Mouse (Mus musculus) hematopoietic stem cell, adult 5-6 weeks (primary cell): ENCODE measurements at regions not wholly inside any gene's neighbourhood (a gene's known extent, or its start where the extent isn't known, plus 50 kb on each side); places are given as distances from the start of the nearest gene placed in this dataset.
"Not testable (repeated sequence)": the region's sequence is repeated elsewhere in the genome, so short reads cannot be mapped to it uniquely, and the experiment has no call there.

Experiments
- ATAC-seq, 2 experiments: fragments of 125-278 bp in 1 of 2; replicated peaks in 1 of 2; 2 replicates each; pipeline ENCODE4 v1.8.0; 2016 to 2017; ENCODE audit warnings: inconsistent platforms in 2 of 2, mild to moderate bottlenecking in 2 of 2, moderate number of reproducible peaks in 2 of 2, low read depth in 1 of 2, moderate TSS enrichment in 1 of 2; ENCODE audit not compliant: low FRiP score in 2 of 2, poor library complexity in 2 of 2, severe bottlenecking in 2 of 2, insufficient read depth in 1 of 2, low TSS enrichment in 1 of 2

GRCm38 (mm10) chr5:77743467-77743866 is 335.6 kb upstream of the Igfbp7 start:
- no peak for ATAC-seq

DNA sequence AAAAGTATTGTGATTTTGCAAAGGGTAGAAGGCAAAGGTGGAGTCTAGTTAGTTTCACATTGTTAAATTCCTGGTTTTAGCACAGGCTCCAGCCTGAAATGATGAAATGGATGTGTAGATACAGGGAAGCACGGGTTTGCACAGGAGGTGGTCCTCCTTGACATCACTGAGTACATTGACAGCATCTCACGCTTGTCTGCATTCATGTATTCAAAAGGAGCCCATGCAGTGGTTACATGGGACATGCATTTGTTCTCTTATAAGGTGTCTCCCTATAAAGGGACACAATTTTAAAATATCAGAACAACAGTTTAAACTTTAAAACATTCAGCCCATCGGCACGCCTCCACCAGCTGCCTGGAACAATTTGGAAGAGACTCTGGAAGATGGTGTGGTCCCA is 322.4 kb upstream of the Igfbp7 start:
- not testable (repeated sequence) for ATAC-seq

GRCm38 (mm10) chr5:77681592-77681991 is 273.8 kb upstream of the Igfbp7 start:
- no peak for ATAC-seq

GRCm38 (mm10) chr5:77672073-77672924 is 264.5 kb upstream of the Igfbp7 start:
- no peak for ATAC-seq

GRCm38 (mm10) chr5:77663096-77663495 is 255.3 kb upstream of the Igfbp7 start:
- no peak for ATAC-seq

- no peak for ATAC-seq
Measured at GRCm38 (mm10) chr5:77659016-77659415, 251.2 kb upstream of the Igfbp7 start.

DNA sequence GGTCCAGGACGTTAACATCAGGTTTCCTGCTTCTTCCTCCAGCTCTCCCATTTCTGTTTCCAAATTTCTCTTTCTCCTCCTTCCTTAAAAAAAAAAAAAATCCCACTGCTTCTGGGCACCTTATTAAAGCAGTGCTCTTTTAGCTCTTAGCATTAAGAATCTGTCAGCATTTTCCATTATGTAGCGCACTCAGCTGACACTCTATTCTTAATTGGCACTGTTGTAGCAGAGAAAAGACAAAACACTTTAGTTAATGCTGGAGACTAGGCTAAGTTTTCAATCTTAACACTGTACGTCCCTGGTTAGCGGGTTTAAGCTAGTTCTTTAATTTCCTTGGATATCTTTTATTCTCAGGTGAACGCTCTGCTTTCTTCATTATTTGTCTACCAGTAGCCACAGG is 236.8 kb upstream of the Igfbp7 start:
- ATAC-seq, result no peak

- no peak for ATAC-seq
Measured at GRCm38 (mm10) chr5:77620402-77620801, 212.6 kb upstream of the Igfbp7 start.

DNA sequence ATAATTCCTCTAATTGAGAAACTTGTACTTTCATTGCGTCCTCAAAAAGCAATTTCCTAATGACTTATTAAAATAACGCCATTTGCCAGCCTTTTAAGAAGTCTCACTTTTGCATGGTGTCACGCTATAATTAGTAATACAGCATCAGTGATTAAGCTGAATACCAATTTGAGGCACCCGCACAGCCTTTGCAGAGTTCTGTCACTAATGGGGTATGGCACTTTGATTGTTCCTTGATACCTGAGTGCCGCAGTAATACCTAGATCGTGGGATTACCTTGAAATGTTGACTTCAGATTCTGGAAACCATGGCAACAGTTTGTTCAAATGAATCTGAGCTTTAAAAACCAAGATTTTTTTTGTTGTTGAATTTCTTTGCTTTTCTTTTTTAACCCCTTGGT is 202.7 kb upstream of the Igfbp7 start:
- no peak for ATAC-seq

DNA sequence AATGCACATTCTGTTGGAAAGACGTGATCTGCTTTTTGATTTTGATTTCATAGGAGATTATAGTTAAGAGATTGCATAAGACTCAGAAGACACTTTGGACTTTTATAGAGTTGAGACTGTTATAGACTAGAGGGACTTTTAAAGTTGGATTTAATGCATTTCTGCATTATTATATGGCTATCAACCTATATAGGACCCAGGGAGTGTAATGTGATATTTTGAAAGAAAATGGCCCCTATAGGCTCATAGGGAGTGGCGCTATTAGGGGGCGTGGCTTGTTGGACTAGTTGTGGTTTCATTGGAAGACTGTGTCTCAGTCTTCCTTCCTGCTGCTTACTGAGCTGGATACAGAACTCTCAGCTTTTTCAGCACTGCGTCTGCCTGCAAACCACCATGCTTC is 186.9 kb upstream of the Igfbp7 start:
- no peak for ATAC-seq

DNA sequence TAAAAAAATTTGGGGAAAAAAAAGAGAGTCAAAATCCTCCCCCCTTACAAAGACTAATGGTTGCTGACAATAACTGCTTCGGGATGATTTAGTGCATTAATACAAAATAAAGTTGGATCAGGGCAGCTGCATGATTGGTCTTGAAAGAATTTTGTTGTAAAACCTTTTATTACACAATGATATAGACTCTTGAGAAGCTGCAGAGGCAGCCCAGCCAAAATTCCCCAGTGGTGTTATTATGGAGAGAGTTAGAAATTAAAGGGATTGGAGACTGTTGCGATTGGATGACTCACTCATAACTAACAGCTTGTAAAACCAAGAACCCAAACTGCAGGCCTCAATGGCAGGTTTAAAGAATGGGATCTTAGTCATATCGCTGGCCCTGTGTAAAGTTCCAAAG is 181.4 kb upstream of the Igfbp7 start:
- ATAC-seq, result no peak

DNA sequence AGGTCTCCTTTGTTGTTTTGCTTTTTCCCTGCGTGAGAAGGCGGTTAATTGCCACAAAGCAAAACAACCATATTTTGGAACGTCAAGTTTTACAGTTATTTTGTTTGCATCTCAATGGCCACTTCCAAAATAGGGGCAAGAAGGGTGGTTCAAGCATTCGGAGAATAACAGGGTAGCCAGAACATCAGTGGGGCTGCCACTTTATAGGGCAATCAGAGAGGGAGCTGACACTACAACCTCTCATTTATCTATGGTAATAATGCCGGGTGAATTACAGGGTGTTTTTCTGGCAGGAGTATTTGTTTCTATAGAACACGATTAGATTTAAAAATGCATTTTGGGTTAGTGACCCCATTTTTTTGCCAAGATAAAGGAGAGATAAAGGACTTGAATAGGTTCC is 173.9 kb upstream of the Igfbp7 start:
- no peak for ATAC-seq

DNA sequence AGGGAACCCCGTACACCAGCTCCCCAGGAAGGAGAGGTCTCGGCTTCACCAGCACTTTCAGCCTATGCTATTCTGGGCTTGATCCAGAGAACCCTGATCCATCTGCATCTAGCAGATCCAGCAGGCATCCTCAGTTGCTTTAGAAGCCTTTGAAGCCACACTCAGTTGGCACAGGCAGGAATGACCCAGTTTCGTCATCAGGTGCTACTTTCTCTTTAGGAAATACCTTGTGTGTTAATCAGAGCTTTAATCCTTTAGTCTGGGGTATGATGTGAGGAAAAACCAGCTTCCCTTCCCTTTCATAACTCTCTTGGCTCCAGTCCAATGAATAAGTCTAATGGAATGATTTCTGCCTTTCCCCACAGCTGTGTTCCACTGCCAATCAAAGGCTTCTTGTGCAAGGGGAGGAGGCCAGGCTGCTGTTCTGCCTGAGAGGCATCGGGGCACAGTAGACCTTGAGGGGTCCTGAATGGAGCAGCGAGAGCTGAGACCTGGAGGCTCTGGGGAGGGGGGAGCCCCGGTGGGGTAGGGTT is 173.3 kb upstream of the Igfbp7 start:
- ATAC-seq, result no peak

GRCm38 (mm10) chr5:77579826-77580745 is 172.2 kb upstream of the Igfbp7 start:
- ATAC-seq, result no peak

DNA sequence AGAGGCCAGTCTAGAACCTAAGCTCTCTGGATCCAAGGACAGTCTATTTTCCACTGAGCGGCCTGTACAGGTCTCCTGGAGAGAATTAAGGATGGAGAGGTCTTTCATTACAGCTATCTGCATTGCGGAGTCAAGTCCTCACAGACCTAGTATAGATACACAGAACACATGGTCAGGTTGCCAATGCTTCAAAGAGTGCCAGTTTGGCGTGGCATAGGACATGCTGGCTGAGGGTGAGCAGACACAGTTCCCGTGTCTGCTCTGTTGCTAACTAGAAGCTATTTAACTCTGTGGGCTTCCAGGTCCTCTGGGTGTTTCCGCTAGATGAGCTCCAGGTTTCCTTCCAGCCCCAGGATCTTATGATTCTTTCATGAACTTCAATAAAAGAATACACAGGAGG is 169.0 kb upstream of the Igfbp7 start:
- ATAC-seq, result no peak

DNA sequence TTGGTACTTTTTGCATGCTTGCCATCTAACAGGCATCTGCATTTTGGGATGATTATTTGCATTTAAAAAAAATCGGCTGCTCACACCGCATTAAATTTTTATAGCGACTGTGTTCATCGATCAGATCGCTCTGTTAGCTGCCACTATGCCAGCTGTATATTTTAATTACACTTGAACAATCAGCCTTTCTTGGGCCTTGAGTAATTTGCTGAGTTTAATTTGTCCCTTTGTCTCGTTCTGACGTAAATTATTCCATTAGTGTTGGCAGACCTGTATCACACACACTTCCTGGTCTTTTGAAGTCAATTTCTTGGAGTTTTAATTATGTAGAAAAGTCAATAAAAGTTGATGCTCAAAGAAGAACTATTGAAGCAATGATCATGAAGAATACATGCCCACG is 167.9 kb upstream of the Igfbp7 start:
- no peak for ATAC-seq

DNA sequence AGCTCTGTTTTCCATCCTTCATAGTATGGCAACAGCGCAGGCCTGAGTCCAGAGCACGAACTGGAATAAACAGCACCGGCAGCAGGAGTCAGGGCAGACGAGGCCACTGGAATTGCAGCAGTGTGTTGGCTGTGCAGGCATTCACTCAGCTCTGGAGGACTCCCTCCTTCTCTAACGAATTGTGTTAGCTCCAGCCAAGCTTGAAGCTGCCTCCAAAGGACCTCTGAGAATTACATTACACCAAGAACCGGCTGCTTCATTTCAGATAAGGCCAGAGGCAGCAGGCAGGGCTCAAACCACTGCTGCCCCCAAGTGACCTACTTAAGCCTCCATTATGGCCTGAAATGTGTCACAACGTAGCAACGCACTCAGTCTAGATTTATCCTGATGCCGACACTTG is 162.5 kb upstream of the Igfbp7 start:
- no peak for ATAC-seq

- ATAC-seq, result no peak
Measured at GRCm38 (mm10) chr5:77568121-77568520, 160.3 kb upstream of the Igfbp7 start.
